Mouse (Mus musculus) heart, embryonic 14.5 days (tissue): ENCODE results near the gene A630001G21Rik. TPM values are rescaled to one million over a fixed set of nuclear protein-coding genes. Genes with fewer than 3 reads are reported as not detected.

Experiments
- ATAC-seq: fragments of 200-750 bp; cut with Nextera tagmentation; 2 replicates; pipeline ENCODE4 v1.8.0; 2017; ENCODE audit warnings: low read depth, moderate TSS enrichment; ENCODE audit not compliant: insufficient number of reproducible peaks, insufficient read depth, low FRiP score
- H3K27ac ChIP-seq, 2 experiments: fragments of 200-500 bp in 1 of 2; fragments of 300-500 bp in 1 of 2; sonication (generic) in 1 of 2; replicated peaks in 1 of 2; 2 replicates each; pipeline ENCODE4 v1.5.1; 2012 to 2014; ENCODE audit warnings: low read depth in 2 of 2, low read length in 2 of 2, control low read depth in 1 of 2, mild to moderate bottlenecking in 1 of 2, mixed read lengths in 1 of 2; ENCODE audit not compliant: control insufficient read depth in 1 of 2, insufficient read depth in 1 of 2
- H3K27me3 ChIP-seq: fragments of 300-500 bp; sonication (generic); 2 replicates; pipeline ENCODE4 v1.6.1; 2014; ENCODE audit warnings: mild to moderate bottlenecking, low read length, control low read depth; ENCODE audit not compliant: control insufficient read depth, insufficient read depth
- H3K36me3 ChIP-seq: fragments of 300-500 bp; sonication (generic); 2 replicates; pipeline ENCODE4 v1.6.1; 2014; ENCODE audit warnings: mild to moderate bottlenecking, control low read depth, low read length, mixed read lengths; ENCODE audit not compliant: control insufficient read depth, insufficient read depth
- H3K4me1 ChIP-seq, 2 experiments: fragments of 200-500 bp in 1 of 2; fragments of 300-500 bp in 1 of 2; sonication (generic) in 1 of 2; 2 replicates each; pipeline ENCODE4 v1.6.1; 2012 to 2014; ENCODE audit warnings: low read length in 2 of 2, control low read depth in 1 of 2, mixed read lengths in 1 of 2; ENCODE audit not compliant: control insufficient read depth in 2 of 2, insufficient read depth in 2 of 2
- H3K4me2 ChIP-seq: fragments of 300-500 bp; sonication (generic); 2 replicates; pipeline ENCODE4 v1.6.1; 2014; ENCODE audit warnings: mild to moderate bottlenecking, low read length
- H3K4me3 ChIP-seq, 2 experiments: fragments of 200-500 bp in 1 of 2; fragments of 300-500 bp in 1 of 2; sonication (generic) in 1 of 2; 2 replicates each; pipeline ENCODE4 v1.5.1; 2012 to 2014; ENCODE audit warnings: low read length in 2 of 2, mild to moderate bottlenecking in 2 of 2, control low read depth in 1 of 2, low read depth in 1 of 2, moderate library complexity in 1 of 2; ENCODE audit not compliant: control insufficient read depth in 1 of 2, insufficient read depth in 1 of 2
- H3K9ac ChIP-seq: fragments of 300-500 bp; sonication (generic); 2 replicates; pipeline ENCODE4 v1.6.1; 2014; ENCODE audit warnings: mild to moderate bottlenecking, low read length
- H3K9me3 ChIP-seq: fragments of 300-500 bp; sonication (generic); 2 replicates; pipeline ENCODE4 v1.6.1; 2016; ENCODE audit warnings: low read length, control low read depth; ENCODE audit not compliant: control insufficient read depth
- WGBS: fragments of 180-500 bp; shearing (Covaris S2); extraction: QIAGEN DNeasy Blood & Tissue Kit; methylation state at CpG from one replicate; pipeline ENCODE4 v1.1.7; 2014; 5-methylcytosine and 5-hydroxymethylcytosine counted together
- polyA plus RNA-seq: library from polyadenylated mRNA; unstranded; fragments of >200 nt; fragmentation: Nextera tagmentation; extraction: Ambion mirVana; gene quantifications from 2 replicates; pipeline ENCODE4 v1.2.1, GENCODE M21; 2014

The A630001G21Rik gene
- polyA plus RNA-seq, 1 experiment from 2014 or later, result 1.4 TPM

DNA sequence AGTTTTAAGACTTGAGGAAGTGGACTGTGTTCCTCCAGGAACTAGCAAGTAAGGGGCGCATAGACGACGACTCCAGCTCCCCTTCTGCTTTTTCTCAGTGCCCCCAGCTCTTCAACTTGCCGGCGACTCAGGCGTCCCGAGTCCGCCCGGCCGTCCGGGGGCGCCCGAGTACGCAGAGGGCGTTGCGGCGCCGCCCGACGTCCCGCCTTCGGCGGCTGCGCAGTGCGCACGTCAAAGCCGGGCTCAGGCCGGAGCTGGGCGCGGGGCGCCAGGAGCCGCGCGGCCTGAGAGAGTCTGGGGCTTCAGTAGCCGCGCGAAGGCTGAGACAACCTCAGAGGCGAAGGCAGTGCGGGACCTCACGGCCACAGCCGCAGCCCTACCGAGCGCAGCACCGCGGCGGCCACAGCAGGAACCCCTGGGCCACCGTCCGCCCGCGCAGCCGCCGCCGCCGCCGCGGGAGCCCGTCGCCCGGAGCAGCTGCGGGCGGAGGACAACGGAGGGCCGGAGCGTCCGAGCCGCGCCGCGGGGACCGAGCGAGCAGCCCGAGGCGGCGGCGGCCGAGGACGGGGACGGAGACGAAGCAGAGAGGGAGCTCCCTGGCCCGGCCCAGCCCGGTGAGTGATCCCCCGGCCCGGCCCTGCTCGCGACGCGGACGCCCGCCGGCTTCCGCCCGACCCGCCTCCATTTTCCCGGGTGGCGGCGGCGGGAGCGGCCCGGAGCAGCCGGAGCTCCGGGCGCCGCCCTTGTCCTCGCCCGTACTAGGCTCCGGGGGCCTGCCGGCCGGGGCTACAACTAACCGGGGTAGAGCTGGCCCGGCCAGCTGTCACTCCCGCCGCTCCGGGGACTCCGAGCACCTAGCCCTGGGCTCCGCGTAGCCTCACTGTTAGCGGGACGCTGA is 15.0 kb upstream of the A630001G21Rik start, which contains the start of gene Cab39:
Cab39 (plus strand) TSS at position 234 of the 898 bp plus-strand sequence.
- Histone ChIP-seq H3K9ac (peak within 1 kb of the TSS; percentile 98), H3K4me1 (peaks cover 2 to 20% of the 10 kb centered on the region in 2 experiments; a peak in 3 of 4 replicates), H3K4me3 (peak within 1 kb of the TSS; percentile 74 to 99), H3K36me3 (peaks cover 10% of the 10 kb centered on the region), H3K4me2 (peak within 1 kb of the TSS; percentile 81), H3K27ac (peak within 1 kb of the TSS; percentile 75 to 97), H3K27me3 (no peaks in the 10 kb centered on the region), H3K9me3 (no peaks in the 10 kb centered on the region)
- peak; percentile 90 for ATAC-seq
- under 1% methylated on average over 93 of the region's 118 CpGs for WGBS

DNA sequence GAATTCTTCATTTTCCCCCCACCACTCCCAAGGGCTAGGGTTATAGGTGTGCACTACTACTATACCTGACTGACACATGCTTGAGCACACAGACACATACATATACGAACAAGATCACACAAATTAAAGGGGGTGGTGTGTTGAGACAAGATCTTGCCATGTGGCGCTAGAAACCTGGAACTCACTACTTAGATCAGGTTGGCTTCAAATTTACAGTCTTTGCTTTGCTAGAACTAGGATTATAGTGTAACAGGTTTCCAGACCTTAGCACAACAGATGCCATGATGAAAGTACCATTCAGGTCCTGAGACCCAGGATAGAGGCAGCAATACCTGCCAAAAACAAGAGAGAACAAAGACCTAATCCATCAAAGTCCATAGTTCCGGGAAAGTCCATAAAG is 13.0 kb upstream of the A630001G21Rik start:
- peaks cover 5% of the 10 kb centered on the region; the same call in 1 of the 2 replicates for H3K36me3 ChIP-seq
- no peak for ATAC-seq
- H3K27ac ChIP-seq, result no peak overlapping the region
- no peak overlapping the region for H3K4me2 ChIP-seq
- no peaks in the 10 kb centered on the region for H3K9me3 ChIP-seq
- WGBS, result 79% methylated on average over 3 of the region's 3 CpGs
- no peak overlapping the region for H3K9ac ChIP-seq
- no peaks in the 10 kb centered on the region for H3K27me3 ChIP-seq
- peaks cover 2 to 12% of the 10 kb centered on the region in 2 experiments; a peak in 3 of 4 replicates for H3K4me1 ChIP-seq
- no peak overlapping the region for H3K4me3 ChIP-seq

GRCm38 (mm10) chr1:85790565-85790964 is 12.1 kb upstream of the A630001G21Rik start:
- Histone ChIP-seq H3K36me3 (no peaks in the 10 kb centered on the region), H3K9ac (no peak overlapping the region), H3K4me1 (peaks cover 2 to 7% of the 10 kb centered on the region in 2 experiments; a peak in 3 of 4 replicates), H3K27me3 (no peaks in the 10 kb centered on the region), H3K4me3 (no peak overlapping the region), H3K27ac (no peak overlapping the region), H3K9me3 (no peaks in the 10 kb centered on the region), H3K4me2 (no peak overlapping the region)
- WGBS, result 64% methylated on average over 3 of the region's 3 CpGs
- no peak for ATAC-seq

- no peaks in the 10 kb centered on the region for H3K27me3 ChIP-seq
- no peaks in the 10 kb centered on the region for H3K9me3 ChIP-seq
- no peak for ATAC-seq
- WGBS, result 64% methylated on average over 4 of the region's 4 CpGs
- no peak overlapping the region for H3K4me2 ChIP-seq
- H3K4me1 ChIP-seq, result no peaks in the 10 kb centered on the region; a peak in 1 of 4 replicates
- no peak overlapping the region for H3K9ac ChIP-seq
- no peak overlapping the region for H3K4me3 ChIP-seq
- no peak overlapping the region for H3K27ac ChIP-seq
- H3K36me3 ChIP-seq, result no peaks in the 10 kb centered on the region
Observed at GRCm38 (mm10) chr1:85779428-85780180, 1.2 kb upstream of the A630001G21Rik start.

GRCm38 (mm10) chr1:85779012-85779411 is 569 bp upstream of the A630001G21Rik start:
- no peak overlapping the region for H3K27ac ChIP-seq
- no peak overlapping the region for H3K9ac ChIP-seq
- no peaks in the 10 kb centered on the region for H3K36me3 ChIP-seq
- no peak overlapping the region for H3K4me3 ChIP-seq
- ATAC-seq, result no peak
- 44% methylated on average over 3 of the region's 3 CpGs for WGBS
- H3K4me1 ChIP-seq, result no peaks in the 10 kb centered on the region; a peak in 1 of 4 replicates
- no peaks in the 10 kb centered on the region for H3K27me3 ChIP-seq
- no peaks in the 10 kb centered on the region for H3K9me3 ChIP-seq
- no peak overlapping the region for H3K4me2 ChIP-seq

DNA sequence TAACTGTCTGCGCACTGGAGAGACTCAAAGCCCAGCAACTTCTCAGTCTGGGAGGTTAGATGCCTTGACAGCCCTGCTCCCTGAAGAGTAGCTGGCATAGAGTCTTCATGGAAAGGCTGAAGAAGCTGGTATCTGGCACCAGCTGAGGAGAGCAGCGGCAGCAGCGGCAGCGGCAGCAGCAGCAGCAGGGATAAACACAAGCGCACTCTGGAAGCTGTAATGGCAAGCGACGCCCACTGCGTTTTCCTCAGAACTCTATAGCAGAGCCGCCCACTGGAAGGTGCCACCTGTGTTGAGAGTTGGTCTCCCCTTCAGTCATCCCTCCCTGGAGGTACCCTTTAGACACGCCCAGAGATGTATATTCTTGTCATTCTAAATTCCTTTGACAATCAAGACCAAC is 2.3 kb downstream of the A630001G21Rik start:
- Histone ChIP-seq H3K27me3 (no peaks in the 10 kb centered on the region), H3K4me1 (no peaks in the 10 kb centered on the region; a peak in 1 of 4 replicates), H3K9me3 (no peaks in the 10 kb centered on the region), H3K9ac (no peak overlapping the region), H3K27ac (no peak overlapping the region), H3K4me3 (no peak overlapping the region), H3K36me3 (no peaks in the 10 kb centered on the region), H3K4me2 (0 out of 2 replicates have a peak overlapping the region, but pooled peaks have one; percentile 24)
- WGBS, result 42% methylated on average over 10 of the region's 10 CpGs
- no peak for ATAC-seq

DNA sequence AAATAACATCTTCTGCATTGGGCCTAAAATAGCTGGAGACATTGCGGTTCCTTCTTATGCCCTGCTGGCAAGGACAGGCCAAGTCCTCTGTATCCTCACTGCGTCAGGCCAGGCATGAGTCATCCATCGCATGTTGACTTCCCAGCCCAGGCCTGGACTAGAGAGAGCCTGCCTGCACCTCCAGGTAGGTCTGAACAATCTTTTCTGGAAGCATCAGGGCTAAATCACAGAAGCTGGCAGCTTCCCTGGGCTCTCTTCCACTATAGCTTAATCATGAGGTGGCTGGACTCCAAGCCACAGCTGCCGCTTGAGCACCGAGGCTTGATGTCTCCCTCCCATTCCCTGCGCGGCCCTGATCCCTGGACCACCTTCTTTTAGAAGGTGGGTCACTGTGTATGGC is 3.3 kb downstream of the A630001G21Rik start:
- Histone ChIP-seq H3K9me3 (no peaks in the 10 kb centered on the region), H3K4me3 (no peak overlapping the region), H3K4me1 (no peaks in the 10 kb centered on the region; a peak in 1 of 4 replicates), H3K27ac (no peak overlapping the region), H3K9ac (no peak overlapping the region), H3K27me3 (no peaks in the 10 kb centered on the region), H3K36me3 (no peaks in the 10 kb centered on the region), H3K4me2 (no peak overlapping the region)
- ATAC-seq, result no peak
- 75% methylated on average over 7 of the region's 7 CpGs for WGBS
